Mouse (Mus musculus) C2C12 (cell line): Measurements from ENCODE around the gene Zc3h8. TPM values are rescaled to one million over a fixed set of nuclear protein-coding genes. Genes with fewer than 3 reads are reported as not detected.

Source experiments
- H3K27me3 ChIP-seq: one replicate; pipeline ENCODE4 v1.6.1; 2011; ENCODE audit not compliant: control insufficient read depth, insufficient read depth, insufficient read length
- H3K36me3 ChIP-seq: one replicate; pipeline ENCODE4 v1.6.1; 2011; ENCODE audit not compliant: control insufficient read depth, insufficient read depth
- H3K4me3 ChIP-seq: one replicate; pipeline ENCODE4 v1.5.1; 2011; ENCODE audit warnings: mild to moderate bottlenecking, control low read depth; ENCODE audit not compliant: poor library complexity, insufficient read depth, severe bottlenecking
- H3K79me2 ChIP-seq: one replicate; pipeline ENCODE4 v1.6.1; 2011; ENCODE audit not compliant: control insufficient read depth, insufficient read depth
- H3K79me3 ChIP-seq: one replicate; pipeline ENCODE4 v1.6.1; 2011; ENCODE audit warnings: low read depth, control low read depth
- H3ac ChIP-seq: one replicate; pipeline ENCODE3; 2011; ENCODE audit warnings: low read depth; ENCODE audit not compliant: control insufficient read depth, insufficient read length
- CEBPB ChIP-seq: IDR thresholded peaks from one replicate; pipeline ENCODE4 v1.6.1; 2011; ENCODE audit warnings: low read depth, mild to moderate bottlenecking, control low read depth, moderate library complexity
- CTCF ChIP-seq: IDR thresholded peaks from one replicate; pipeline ENCODE4 v1.5.1; 2011; ENCODE audit not compliant: control insufficient read depth, insufficient read depth, insufficient read length
- FOSL1 ChIP-seq: IDR thresholded peaks from one replicate; pipeline ENCODE4 v1.8.0; 2011; ENCODE audit warnings: mild to moderate bottlenecking, low read length; ENCODE audit not compliant: poor library complexity, insufficient read depth, severe bottlenecking
- MAX ChIP-seq: IDR thresholded peaks from one replicate; pipeline ENCODE4 v1.6.1; 2011; ENCODE audit warnings: mild to moderate bottlenecking, control low read depth
- MYOD1 ChIP-seq: IDR thresholded peaks from one replicate; pipeline ENCODE4 v1.6.1; 2011; ENCODE audit warnings: low read depth; ENCODE audit not compliant: control insufficient read depth, insufficient read length
- MYOG ChIP-seq: IDR thresholded peaks from one replicate; pipeline ENCODE4 v1.6.1; 2011; ENCODE audit not compliant: control insufficient read depth, insufficient read length; ENCODE audit errors: extremely low read depth
- USF1 ChIP-seq: IDR thresholded peaks from one replicate; pipeline ENCODE4 v1.6.1; 2011; ENCODE audit warnings: low read depth, mild to moderate bottlenecking, control low read depth, moderate library complexity
- polyA plus RNA-seq: library from polyadenylated mRNA; unstranded; fragments of >200 nt; fragmentation: generic; extraction: Trizol; gene quantifications from one replicate; pipeline ENCODE4 v1.2.1, GENCODE M21; 2012; ENCODE audit warnings: missing spikeins

Gene Zc3h8
- polyA plus RNA-seq, 1 experiment = 2.6 TPM

DNA sequence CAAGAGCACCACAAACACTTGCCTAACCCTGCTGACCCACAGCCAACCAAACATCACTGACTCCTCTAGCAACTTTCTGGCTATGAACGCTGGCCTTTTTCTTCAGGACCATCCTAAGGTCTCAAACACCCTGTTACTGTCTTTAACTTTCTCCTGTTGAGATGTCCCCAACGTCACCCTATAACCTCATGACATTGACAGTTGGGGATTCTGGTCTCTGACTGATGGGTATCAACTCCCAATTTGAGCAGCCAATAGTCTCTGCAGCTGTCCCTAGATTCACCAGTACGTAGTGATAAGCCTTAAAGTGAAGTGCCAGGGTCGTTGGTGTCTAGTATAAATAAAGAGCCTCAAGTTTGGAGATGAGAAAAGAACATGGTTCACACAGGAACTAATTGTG lies 28.9 kb downstream of the Zc3h8 start:
- H3K79me2 ChIP-seq = no peaks in the 10 kb centered on the region
- no peak overlapping the region for H3ac ChIP-seq
- no peaks in the 10 kb centered on the region for H3K36me3 ChIP-seq
- H3K27me3 ChIP-seq = no peaks in the 10 kb centered on the region
- no peak overlapping the region for H3K4me3 ChIP-seq
- no peak for TF ChIP-seq CTCF
- no peak for TF ChIP-seq CEBPB
- TF ChIP-seq MYOD1 = no peak
- no peak for TF ChIP-seq FOSL1
- no peak for TF ChIP-seq MYOG
- H3K79me3 ChIP-seq = no peaks in the 10 kb centered on the region

DNA sequence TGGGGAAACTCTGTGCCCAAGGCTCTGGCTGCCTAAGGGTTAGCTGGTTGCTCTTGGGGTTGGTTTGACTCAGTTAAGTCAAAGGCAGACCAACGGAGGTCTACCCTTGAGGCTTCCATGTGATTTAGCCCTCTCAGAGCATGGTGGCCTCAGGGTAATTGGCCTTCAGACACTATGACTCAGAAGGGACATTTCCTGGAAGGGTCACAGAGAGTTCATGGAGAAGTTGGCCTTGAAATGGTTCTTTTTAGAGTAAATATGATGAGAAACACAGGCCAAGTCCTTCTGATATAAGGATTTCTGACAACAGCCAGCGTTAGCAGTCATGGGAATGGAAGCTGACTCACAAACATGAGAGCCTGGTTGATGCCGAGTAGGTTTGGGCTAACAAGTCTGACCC lies 40.2 kb downstream of the Zc3h8 start:
- TF ChIP-seq MAX (no peak), CEBPB (no peak)
- no peaks in the 10 kb centered on the region for H3K79me2 ChIP-seq
- H3K4me3 ChIP-seq = no peak overlapping the region
- H3K27me3 ChIP-seq = no peaks in the 10 kb centered on the region
- H3ac ChIP-seq = no peak overlapping the region
- H3K79me3 ChIP-seq = no peaks in the 10 kb centered on the region
- H3K36me3 ChIP-seq = no peaks in the 10 kb centered on the region

DNA sequence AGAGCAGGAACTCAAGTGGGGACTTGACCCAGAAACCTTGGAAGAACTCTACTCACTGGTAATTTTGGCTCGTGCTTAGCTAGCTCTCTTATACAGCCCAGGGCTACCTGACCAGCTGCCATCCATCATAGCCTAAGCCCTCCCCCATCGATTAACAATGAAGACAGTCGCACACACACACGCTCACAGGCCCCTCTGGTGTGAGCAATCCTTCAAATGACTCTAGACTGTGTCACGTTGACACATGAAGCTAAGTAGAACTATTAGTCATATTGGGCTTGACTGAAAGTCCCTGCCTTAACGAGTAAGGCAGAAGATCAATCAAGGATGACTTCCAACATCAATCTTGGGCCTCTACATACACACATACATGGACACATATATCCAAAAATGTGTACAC lies 41.0 kb downstream of the Zc3h8 start:
- H3K27me3 ChIP-seq = no peaks in the 10 kb centered on the region
- H3K36me3 ChIP-seq = no peaks in the 10 kb centered on the region
- no peak overlapping the region for H3ac ChIP-seq
- no peaks in the 10 kb centered on the region for H3K79me2 ChIP-seq
- H3K4me3 ChIP-seq = no peak overlapping the region
- TF ChIP-seq CEBPB = no peak
- no peak for TF ChIP-seq MYOD1
- no peak for TF ChIP-seq USF1
- no peak for TF ChIP-seq CTCF
- H3K79me3 ChIP-seq = no peaks in the 10 kb centered on the region

DNA sequence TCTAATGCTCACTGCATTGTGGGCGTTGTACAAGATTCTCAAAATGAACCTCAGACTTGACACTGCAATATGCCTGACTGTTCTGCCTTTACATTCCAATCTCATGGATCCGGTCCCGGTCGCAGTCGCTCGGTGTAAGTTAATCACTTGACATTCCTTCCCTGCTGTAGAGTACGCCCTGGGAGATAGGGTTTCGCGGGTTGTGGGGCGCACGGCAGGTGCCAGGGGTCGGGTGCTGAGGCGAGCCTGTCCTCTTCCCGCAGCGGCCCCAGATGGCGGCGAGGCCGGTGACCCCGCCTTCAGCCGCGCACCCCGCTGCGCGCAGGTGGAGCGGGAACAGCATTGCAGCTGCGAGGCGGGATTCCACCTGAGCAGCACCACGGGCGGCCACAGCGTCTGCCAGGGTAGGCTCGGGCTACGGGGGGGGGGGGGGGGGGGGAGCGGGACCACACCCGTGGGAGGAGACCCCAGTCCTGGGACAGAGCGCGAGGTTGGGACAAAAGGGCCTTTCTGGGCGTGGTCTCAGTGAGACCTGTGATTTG lies 51.6 kb downstream of the Zc3h8 start:
- Histone ChIP-seq H3K79me2 (no peaks in the 10 kb centered on the region), H3K4me3 (no peak overlapping the region), H3K36me3 (no peaks in the 10 kb centered on the region), H3ac (no peak overlapping the region), H3K79me3 (no peaks in the 10 kb centered on the region), H3K27me3 (no peaks in the 10 kb centered on the region)
- TF ChIP-seq USF1 (no peak), MYOD1 (no peak), CTCF (no peak), MYOG (no peak), CEBPB (no peak), MAX (no peak), FOSL1 (no peak)

DNA sequence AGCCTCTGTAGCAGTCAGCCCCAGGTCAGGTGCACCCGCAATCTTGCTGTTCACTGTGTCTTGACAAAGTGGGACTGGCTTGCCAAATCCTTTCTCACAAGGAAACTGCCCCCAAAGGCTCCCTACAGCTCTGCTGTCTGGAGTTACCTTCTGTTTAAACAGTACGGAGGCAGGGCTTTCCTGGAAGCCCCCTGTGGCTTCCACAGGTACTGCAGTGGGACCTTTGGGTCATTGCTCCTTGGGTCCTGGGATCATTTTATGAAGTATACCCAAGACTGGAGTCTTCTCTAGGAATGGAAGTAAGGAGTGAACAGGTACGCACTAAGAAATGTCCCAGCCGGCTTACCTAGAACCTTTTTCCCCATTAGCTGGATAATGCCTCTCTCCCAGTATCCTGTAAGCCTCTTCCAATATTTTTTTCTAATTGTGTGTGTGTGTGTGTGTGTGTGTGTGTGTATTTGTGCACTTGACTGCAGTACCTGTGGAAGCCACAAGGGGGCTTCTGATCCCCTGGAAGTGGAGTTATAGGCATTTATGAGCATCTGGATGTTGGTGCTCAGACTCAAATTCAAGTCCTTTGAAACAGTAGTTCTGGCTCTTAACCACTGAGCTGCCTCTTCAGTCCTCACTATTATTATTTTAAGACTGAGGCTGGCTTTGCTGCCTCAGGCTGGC lies 53.1 kb downstream of the Zc3h8 start:
- H3K4me3 ChIP-seq = no peak overlapping the region
- no peaks in the 10 kb centered on the region for H3K27me3 ChIP-seq
- H3K79me2 ChIP-seq = no peaks in the 10 kb centered on the region
- no peak overlapping the region for H3ac ChIP-seq
- no peak for TF ChIP-seq USF1
- no peaks in the 10 kb centered on the region for H3K36me3 ChIP-seq
- no peaks in the 10 kb centered on the region for H3K79me3 ChIP-seq

DNA sequence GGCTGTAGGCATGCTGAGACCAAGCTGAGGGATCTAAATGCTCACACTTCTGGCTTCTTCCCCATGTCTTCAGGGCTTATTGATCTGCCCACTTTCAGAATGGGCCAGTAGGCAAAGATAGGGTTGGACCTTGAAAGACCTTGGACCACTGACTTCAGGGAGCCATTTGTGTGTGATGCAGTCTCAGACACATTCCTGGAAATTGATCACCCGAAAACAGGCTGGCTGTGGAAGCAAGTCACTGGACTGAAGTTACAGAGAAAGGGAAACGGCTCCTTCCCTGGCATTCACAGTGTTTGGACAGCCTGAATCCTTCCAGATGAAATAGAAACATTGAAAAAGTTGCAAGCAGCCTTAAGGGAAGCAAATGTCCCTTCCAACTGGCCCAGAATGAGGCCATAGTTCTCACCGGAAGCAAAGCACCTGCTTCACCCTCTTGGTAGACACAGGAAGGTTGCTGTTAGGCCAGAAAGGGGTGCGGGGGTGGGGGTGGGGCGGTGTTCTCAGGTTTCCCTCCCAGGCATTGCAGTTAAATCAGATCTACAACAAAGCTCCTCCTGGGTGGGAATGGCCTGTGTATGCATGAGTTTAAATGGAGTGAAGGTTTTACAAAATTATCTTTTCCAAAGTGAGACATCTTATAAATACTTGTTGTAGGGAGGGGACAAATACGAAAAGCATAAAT lies 55.9 kb downstream of the Zc3h8 start:
- no peaks in the 10 kb centered on the region for H3K79me3 ChIP-seq
- no peak for TF ChIP-seq FOSL1
- no peak for TF ChIP-seq MYOG
- no peak for TF ChIP-seq USF1
- no peak for TF ChIP-seq MYOD1
- no peak for TF ChIP-seq CTCF
- TF ChIP-seq CEBPB = no peak
- TF ChIP-seq MAX = no peak
- no peaks in the 10 kb centered on the region for H3K36me3 ChIP-seq
- H3ac ChIP-seq = no peak overlapping the region
- H3K79me2 ChIP-seq = no peaks in the 10 kb centered on the region
- H3K4me3 ChIP-seq = no peak overlapping the region
- peaks cover 4% of the 10 kb centered on the region for H3K27me3 ChIP-seq
